Mouse (Mus musculus): ENCODE data around the gene Anp32a. TPM values are rescaled to one million over a fixed set of nuclear protein-coding genes. Genes with fewer than 3 reads are reported as not detected.

The Anp32a gene
- polyA plus RNA-seq, 1 experiment from 2014 or later: 184 TPM

GRCm38 (mm10) chr9:62423871-62424270 is 82.8 kb downstream of the Anp32a start:
- H3K36me3 ChIP-seq: peaks cover 52% of the 10 kb centered on the region
- H3K9ac ChIP-seq (replicated peaks): no peak overlapping the region
- H3K27ac ChIP-seq (replicated peaks): no peak overlapping the region
- WGBS: 98% methylated on average over 10 of the region's 10 CpGs
- ATAC-seq (ENCODE audit: low FRiP score, low read depth): no peak
- H3K4me1 ChIP-seq: peaks cover 15% of the 10 kb centered on the region
- H3K4me2 ChIP-seq (replicated peaks): no peak overlapping the region
- H3K27me3 ChIP-seq: no peaks in the 10 kb centered on the region; the same call in 1 of the 2 replicates
- no peak overlapping the region for H3K4me3 ChIP-seq
- no peaks in the 10 kb centered on the region for H3K9me3 ChIP-seq

- WGBS: 67% methylated on average over 5 of the region's 5 CpGs
Measured at GRCm38 (mm10) chr9:62425265-62425664, 84.2 kb downstream of the Anp32a start.

GRCm38 (mm10) chr9:62426021-62426420 is 84.9 kb downstream of the Anp32a start:
- Histone ChIP-seq H3K27me3 (no peaks in the 10 kb centered on the region), H3K27ac (replicated peaks) (no peak overlapping the region), H3K4me3 (no peak overlapping the region), H3K9me3 (peaks cover 3% of the 10 kb centered on the region; the same call in 1 of the 2 replicates), H3K4me1 (peaks cover 5% of the 10 kb centered on the region), H3K9ac (replicated peaks) (no peak overlapping the region), H3K4me2 (replicated peaks) (no peak overlapping the region), H3K36me3 (peaks cover 73% of the 10 kb centered on the region)
- 94% methylated on average over 19 of the region's 19 CpGs for WGBS
- ATAC-seq (ENCODE audit: low FRiP score, low read depth): no peak

More at GRCm38 (mm10) chr9:62425265-62425664, 84.2 kb downstream of the Anp32a start:
- Histone ChIP-seq H3K9me3 (peaks cover 3% of the 10 kb centered on the region; the same call in 1 of the 2 replicates), H3K4me2 (replicated peaks) (no peak overlapping the region), H3K9ac (replicated peaks) (no peak overlapping the region), H3K27me3 (no peaks in the 10 kb centered on the region; the same call in 1 of the 2 replicates), H3K36me3 (peaks cover 66% of the 10 kb centered on the region), H3K4me3 (no peak overlapping the region), H3K27ac (replicated peaks) (no peak overlapping the region), H3K4me1 (peaks cover 13% of the 10 kb centered on the region)
- ATAC-seq (ENCODE audit: low FRiP score, low read depth): no peak

GRCm38 (mm10) chr9:62426531-62426930 is 85.4 kb downstream of the Anp32a start:
- no peaks in the 10 kb centered on the region for H3K27me3 ChIP-seq
- H3K4me3 ChIP-seq: no peak overlapping the region
- H3K36me3 ChIP-seq: peaks cover 78% of the 10 kb centered on the region
- H3K9ac ChIP-seq (replicated peaks): no peak overlapping the region
- 0 out of 2 replicates have a peak, but pooled peaks cover under 1% of the 10 kb centered on the region for H3K4me1 ChIP-seq
- WGBS: 96% methylated on average over 6 of the region's 6 CpGs
- no peak for ATAC-seq (ENCODE audit: low FRiP score, low read depth)
- no peak overlapping the region for H3K27ac ChIP-seq (replicated peaks)
- H3K4me2 ChIP-seq (replicated peaks): no peak overlapping the region
- H3K9me3 ChIP-seq: peaks cover 3% of the 10 kb centered on the region; the same call in 1 of the 2 replicates

- Histone ChIP-seq H3K27me3 (no peaks in the 10 kb centered on the region), H3K4me2 (replicated peaks) (no peak overlapping the region), H3K9ac (replicated peaks) (no peak overlapping the region), H3K4me1 (no peaks in the 10 kb centered on the region), H3K36me3 (peaks cover 78% of the 10 kb centered on the region), H3K9me3 (peaks cover 3% of the 10 kb centered on the region; the same call in 1 of the 2 replicates), H3K4me3 (no peak overlapping the region), H3K27ac (replicated peaks) (no peak overlapping the region)
- ATAC-seq (ENCODE audit: low FRiP score, low read depth): no peak
- WGBS: 93% methylated on average over 8 of the region's 8 CpGs
Measured at GRCm38 (mm10) chr9:62427010-62427409, 85.9 kb downstream of the Anp32a start.

Other genes starting within 250 kb of the Anp32a start
- 18.9 and 22.1 TPM in 2 replicates for gene Glce, start 218.6 kb upstream of the Anp32a start, polyA plus RNA-seq (2016; fragmentation: Nextera tagmentation; extraction: Ambion mirVana)
- gene Spesp1, start 59.1 kb upstream of the Anp32a start, polyA plus RNA-seq (2016; fragmentation: Nextera tagmentation; extraction: Ambion mirVana): not detected in 2 replicates
- 28.9 and 34.0 TPM in 2 replicates for gene Coro2b, start 195.8 kb downstream of the Anp32a start, polyA plus RNA-seq (2016; fragmentation: Nextera tagmentation; extraction: Ambion mirVana)